Mouse (Mus musculus) layer of hippocampus, postnatal 14 days (tissue): ENCODE results near the gene Mbnl2. TPM values are rescaled to one million over a fixed set of nuclear protein-coding genes. Genes with fewer than 3 reads are reported as not detected.
"Not testable (repeated sequence)": the region's sequence is repeated elsewhere in the genome, so short reads cannot be mapped to it uniquely, and the experiment has no call there.

Source experiments
- DNase-seq, 2 experiments: peaks; one replicate each; pipeline ENCODE4 v3.0.0; 2021 to 2022; ENCODE audit warnings: low spot score in 2 of 2, mixed read lengths in 1 of 2
- total RNA-seq, 2 experiments: library from RNA; stranded (reverse); gene quantifications; 2 replicates each; pipeline ENCODE4 v1.2.3; 2021

Gene Mbnl2
- total RNA-seq, 2 experiments from 2014 or later, result 201 to 204 TPM

- DNase-seq, result no peak
These were observed 79.1 kb downstream of the Mbnl2 start for GRCm38 (mm10) chr14:120354595-120354994.

DNA sequence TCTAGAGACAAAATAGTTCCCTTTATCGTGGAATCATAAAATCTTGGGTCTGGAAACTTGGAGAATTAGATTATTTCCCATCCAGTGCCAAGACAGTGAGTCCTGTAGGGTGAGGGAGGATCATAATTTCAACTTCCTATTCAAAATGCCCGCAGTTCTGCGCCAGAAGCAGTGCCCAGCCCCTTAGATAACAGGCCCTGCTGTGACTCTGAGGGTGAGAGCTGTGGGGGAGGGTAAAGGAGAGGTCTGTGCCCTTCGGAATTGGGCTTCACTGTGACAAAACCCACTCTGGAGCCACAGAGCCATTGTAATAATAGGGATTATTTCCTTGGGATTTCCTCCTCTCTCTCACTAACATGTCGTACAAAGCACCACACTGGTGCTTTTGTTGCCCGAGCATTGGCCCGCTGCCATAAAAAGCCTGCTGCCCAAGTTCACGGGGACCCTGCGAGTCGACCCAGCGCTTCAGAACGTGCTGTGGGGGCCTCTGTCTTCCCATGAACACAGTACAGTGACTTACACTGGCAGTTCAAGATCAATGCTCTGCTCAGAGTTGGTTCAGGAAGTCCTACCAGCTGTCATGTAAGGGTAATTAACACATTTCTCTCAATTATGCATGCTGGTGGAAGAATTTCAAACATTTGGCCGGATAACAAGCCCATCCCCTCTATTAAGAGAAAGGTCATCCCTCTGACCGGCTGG lies 79.7 kb downstream of the Mbnl2 start:
- DNase-seq, result peak; percentile 57 to 59

- no peak for DNase-seq
These were observed 80.4 kb downstream of the Mbnl2 start for GRCm38 (mm10) chr14:120355742-120356440.

GRCm38 (mm10) chr14:120357321-120358070 lies 82.0 kb downstream of the Mbnl2 start:
- DNase-seq, result no peak

- DNase-seq, result not testable (repeated sequence)
These were observed 84.1 kb downstream of the Mbnl2 start for GRCm38 (mm10) chr14:120359608-120360007.

DNA sequence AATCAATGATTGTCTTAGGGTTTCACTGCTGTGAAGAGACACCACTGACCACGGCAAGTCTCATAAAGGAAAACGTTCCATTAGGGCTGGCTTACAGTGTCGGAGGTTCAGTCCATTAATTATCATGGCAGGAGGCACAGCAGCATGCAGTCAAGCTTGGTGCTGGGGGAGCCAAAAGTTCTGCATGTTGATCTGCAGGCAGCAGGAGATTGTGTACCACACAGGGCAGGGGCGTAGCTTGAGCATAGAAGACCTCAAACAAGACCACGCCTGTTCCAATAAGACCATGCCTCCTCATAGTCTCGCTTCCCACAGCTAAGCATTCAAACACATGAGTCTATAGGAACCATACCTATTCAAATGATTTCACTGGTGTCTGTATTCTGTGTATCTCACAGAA lies 85.7 kb downstream of the Mbnl2 start:
- no peak for DNase-seq

- no peak for DNase-seq
These were observed 87.0 kb downstream of the Mbnl2 start for GRCm38 (mm10) chr14:120362409-120362992.

GRCm38 (mm10) chr14:120363090-120363818 lies 87.8 kb downstream of the Mbnl2 start:
- no peak for DNase-seq

- no peak for DNase-seq
These were observed 89.6 kb downstream of the Mbnl2 start for GRCm38 (mm10) chr14:120365088-120365487.

DNA sequence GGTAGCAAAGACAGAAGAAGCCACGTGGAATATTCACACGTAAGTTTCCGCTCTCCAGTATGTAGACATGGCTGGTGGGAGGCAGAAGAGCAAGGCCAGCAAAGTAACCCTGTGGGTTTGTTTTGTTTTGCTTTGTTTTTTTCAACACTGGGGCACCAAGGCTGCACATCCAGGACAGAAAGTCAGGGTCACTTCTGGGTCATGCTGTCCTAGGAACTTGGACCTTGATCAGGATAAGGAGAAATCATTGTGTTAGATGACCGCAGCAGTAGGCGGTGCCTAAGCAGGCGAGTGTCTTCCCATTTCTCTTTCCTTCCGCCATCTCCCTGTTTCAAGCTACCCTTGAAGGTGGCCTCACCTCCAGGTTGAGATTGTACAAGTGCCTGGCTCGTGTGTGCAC lies 91.5 kb downstream of the Mbnl2 start:
- no peak for DNase-seq

DNA sequence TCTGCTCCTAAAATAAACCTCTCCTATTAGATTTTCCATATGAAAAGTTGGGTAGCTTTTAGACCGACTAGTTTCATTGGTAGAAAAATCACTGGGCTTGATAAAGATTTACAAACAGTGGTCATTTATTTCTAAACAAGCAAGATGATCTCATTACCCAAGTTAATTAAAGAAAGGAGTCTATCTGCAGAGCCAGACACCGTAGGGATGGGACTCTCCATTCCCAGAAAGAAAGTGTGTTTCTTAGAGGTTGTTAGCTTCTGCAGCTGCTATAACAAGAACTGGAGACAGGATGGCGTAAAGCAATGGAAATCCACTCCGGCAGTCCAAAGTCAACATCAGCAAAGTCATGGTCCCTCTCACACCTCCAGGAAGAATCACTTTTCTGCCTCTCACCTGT lies 92.1 kb downstream of the Mbnl2 start:
- DNase-seq, result no peak

DNA sequence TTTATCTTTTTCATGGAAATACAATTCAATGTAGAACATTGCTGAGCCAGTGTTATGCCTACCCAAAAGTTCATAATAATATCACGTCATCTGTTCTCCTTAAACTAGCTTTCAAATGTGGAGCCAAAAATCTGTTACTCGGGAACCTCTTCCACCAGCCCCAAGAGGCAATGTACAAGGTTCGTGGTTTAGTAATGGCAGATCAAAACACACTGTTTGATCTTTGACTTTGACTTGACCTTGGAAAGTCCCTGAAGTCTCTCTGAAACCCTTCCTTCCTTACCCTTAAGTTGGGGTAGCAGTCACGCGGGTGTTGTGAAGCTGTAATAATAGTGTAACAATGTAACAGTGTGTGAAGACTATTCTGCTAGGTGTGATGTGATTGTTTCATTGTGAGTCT lies 93.0 kb downstream of the Mbnl2 start:
- no peak for DNase-seq

DNA sequence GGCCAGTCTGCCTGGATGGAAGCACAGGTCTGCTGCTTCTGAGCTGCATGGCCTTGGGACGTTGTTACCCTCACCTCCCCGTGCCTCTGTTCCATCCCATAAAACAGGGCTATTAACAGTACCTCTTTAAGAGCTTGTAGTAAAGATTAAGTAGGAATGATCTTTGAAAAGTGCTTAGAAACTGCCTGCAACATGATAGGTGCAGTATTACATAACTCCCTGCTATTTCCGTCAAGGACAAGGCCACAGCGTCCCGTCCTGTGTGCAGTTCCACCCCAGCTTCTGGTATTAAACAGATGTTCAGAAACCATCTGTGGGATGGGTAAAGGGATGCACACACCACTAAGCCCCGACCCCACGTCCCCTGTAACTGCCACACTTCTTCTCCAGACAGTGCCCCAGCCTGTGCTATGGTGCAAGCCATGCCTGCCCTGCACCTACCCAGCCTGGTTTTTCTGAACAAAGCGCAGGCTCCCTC lies 93.5 kb downstream of the Mbnl2 start:
- DNase-seq, result no peak

DNA sequence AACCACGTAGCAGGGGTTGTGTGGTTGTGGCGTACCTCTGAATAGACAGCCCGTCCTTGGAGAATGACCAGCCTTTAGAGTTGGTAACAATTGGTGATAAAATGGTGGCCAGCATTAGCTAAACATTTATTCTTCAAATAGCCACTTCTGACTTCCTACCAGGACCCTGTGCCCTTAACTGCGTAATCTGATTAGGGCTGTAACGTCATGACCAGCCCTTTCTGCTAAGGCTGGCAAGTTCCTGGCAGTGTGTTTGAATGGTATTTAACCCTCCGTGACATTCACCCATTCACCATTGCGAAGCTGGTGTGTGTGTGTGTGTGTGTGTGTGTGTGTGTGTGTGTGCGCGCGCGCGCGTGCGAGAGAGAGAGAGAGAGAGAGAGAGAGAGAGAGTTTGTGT lies 94.6 kb downstream of the Mbnl2 start:
- no peak for DNase-seq

DNA sequence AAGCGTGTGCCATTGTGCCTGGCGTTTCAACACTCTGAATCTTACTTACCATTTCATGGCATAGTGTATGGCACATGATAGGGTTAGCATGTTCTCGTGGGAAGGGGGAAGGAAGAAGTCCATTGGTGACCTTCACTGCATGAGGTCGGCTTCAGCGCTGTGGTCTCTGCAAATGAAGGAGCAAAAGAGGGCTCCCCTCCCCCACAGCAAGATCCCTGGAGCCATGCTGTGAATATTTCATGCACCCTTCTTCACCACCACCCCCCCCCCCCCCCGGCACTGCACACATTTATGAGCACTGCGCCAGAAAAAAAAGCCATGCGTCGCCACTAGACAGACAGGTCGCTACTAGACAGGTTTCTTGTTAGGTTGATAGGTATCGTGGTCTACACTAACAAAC lies 95.2 kb downstream of the Mbnl2 start:
- no peak for DNase-seq

DNA sequence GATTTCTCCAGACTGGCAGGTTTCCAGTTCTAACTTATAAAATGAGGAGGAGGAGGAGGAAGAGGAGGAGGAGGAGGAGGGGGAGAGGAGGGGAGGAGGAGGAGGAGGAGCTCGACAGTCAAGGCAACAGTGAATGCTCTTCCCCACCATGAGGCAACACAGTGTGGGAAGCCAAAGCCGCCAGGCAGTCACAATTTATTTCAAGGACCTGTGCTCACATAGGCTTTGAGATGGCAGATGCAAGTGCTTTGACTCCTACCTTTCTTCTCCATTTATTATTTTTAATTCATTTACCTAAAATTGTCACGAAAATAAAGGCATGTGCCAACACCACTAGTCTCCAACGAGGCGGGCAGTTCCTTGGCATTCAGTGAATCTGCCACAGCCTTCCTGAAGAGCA lies 95.7 kb downstream of the Mbnl2 start:
- no peak for DNase-seq

GRCm38 (mm10) chr14:120373026-120374024 lies 97.9 kb downstream of the Mbnl2 start:
- DNase-seq, result no peak

DNA sequence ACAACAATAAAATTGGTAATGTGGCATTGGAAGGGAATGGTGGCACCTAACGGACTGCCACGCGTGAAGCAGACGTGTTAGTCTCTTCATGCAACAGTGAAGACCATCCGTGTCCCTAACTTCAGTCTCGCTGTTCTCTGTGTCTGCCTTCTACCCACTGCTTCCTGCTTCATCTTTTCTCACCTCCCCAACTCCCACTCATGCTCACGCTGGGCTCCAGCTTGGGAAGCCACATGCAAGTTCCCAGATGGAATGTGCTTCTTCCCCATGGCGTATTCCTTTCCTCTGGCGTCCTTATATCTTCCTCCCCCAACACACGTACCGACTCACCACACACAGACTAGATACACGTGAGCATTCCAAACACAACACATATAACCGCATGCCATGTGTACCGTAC lies 99.3 kb downstream of the Mbnl2 start:
- no peak for DNase-seq

DNA sequence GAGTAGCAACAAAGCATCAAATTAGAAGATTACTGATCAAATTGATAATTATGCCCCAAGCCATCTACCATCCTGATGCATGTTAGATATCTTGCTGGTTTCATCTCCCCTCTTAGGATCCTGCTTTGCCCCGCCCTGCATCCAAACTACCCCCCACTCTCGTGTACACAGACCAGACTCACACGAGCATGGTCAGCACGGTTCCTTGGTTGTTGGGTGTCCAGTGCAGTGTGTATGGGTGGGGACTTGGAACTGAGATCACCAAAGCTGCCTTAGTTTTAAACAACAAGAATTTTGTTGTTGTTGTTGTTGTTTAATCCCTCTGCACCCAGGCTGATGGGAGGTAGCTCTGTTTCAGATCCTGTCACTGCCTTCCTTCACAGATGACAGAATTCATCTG lies 101.7 kb downstream of the Mbnl2 start:
- DNase-seq, result no peak

DNA sequence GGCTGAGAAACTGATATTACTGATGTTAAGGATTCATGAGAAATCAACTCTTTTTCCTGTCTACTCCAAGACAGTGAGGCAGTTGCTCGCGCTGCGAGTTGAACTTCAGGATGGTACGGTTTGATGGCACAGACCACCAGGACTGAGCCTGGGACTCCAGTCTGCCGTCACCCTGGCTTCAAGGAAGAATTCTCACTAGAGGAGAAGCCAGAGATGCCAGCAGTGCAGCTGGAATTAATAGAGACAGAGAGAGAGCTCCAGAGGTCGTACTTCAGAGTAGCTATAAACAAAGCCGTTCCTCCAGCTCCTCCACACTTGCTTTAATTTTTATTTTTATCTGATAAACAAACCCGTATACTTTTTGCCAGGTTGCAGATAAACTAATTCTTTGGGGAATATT lies 102.5 kb downstream of the Mbnl2 start:
- DNase-seq, result no peak
